Mouse (Mus musculus) monocyte, adult 5-6 weeks (primary cell): ENCODE measurements at regions not wholly inside any gene's neighbourhood (a gene's known extent, or its start where the extent isn't known, plus 50 kb on each side); places are given as distances from the start of the nearest gene placed in this dataset.
"Not testable (repeated sequence)": the region's sequence is repeated elsewhere in the genome, so short reads cannot be mapped to it uniquely, and the experiment has no call there.

Experiments
- ATAC-seq: fragments of 153-309, 156-312 bp; replicated peaks from 2 replicates; pipeline ENCODE4 v1.8.0; 2017; ENCODE audit warnings: mild to moderate bottlenecking; ENCODE audit not compliant: low TSS enrichment, insufficient number of reproducible peaks, severe bottlenecking, poor library complexity, low FRiP score

- no peak for ATAC-seq
Observed at GRCm38 (mm10) chr17:91466822-91467221, 374.0 kb upstream of the Nrxn1 start.

- no peak for ATAC-seq
Observed at GRCm38 (mm10) chr17:91451711-91452110, 358.8 kb upstream of the Nrxn1 start.

GRCm38 (mm10) chr17:91431780-91432720 lies 339.2 kb upstream of the Nrxn1 start:
- ATAC-seq = not testable (repeated sequence)

GRCm38 (mm10) chr17:91430351-91430750 lies 337.5 kb upstream of the Nrxn1 start:
- ATAC-seq = no peak

GRCm38 (mm10) chr17:91425120-91425519 lies 332.2 kb upstream of the Nrxn1 start:
- ATAC-seq = no peak

GRCm38 (mm10) chr17:91418582-91418981 lies 325.7 kb upstream of the Nrxn1 start:
- ATAC-seq = no peak

GRCm38 (mm10) chr17:91390969-91391764 lies 298.3 kb upstream of the Nrxn1 start:
- no peak for ATAC-seq

- not testable (repeated sequence) for ATAC-seq
Observed at GRCm38 (mm10) chr17:91389937-91390623, 297.2 kb upstream of the Nrxn1 start.

- ATAC-seq = no peak
Observed at GRCm38 (mm10) chr17:91388521-91388920, 295.6 kb upstream of the Nrxn1 start.

- ATAC-seq = no peak
Observed at GRCm38 (mm10) chr17:91388039-91388438, 295.2 kb upstream of the Nrxn1 start.

- no peak for ATAC-seq
Observed at GRCm38 (mm10) chr17:91385949-91386348, 293.1 kb upstream of the Nrxn1 start.

- no peak for ATAC-seq
Observed at GRCm38 (mm10) chr17:91368156-91368555, 275.3 kb upstream of the Nrxn1 start.

GRCm38 (mm10) chr17:91361261-91361660 lies 268.4 kb upstream of the Nrxn1 start:
- ATAC-seq = no peak

GRCm38 (mm10) chr17:91352107-91352506 lies 259.2 kb upstream of the Nrxn1 start:
- ATAC-seq = no peak

GRCm38 (mm10) chr17:91336882-91337281 lies 244.0 kb upstream of the Nrxn1 start:
- ATAC-seq = no peak

GRCm38 (mm10) chr17:91333790-91334189 lies 240.9 kb upstream of the Nrxn1 start:
- no peak for ATAC-seq

GRCm38 (mm10) chr17:91333202-91333601 lies 240.3 kb upstream of the Nrxn1 start:
- no peak for ATAC-seq

- no peak for ATAC-seq
Observed at GRCm38 (mm10) chr17:91324377-91324776, 231.5 kb upstream of the Nrxn1 start.

- no peak for ATAC-seq
Observed at GRCm38 (mm10) chr17:91286875-91287274, 194.0 kb upstream of the Nrxn1 start.
